Mouse (Mus musculus) right cerebral cortex, adult 2 months (tissue): ENCODE data around the gene Pnmal2.
"Not testable (repeated sequence)": the region's sequence is repeated elsewhere in the genome, so short reads cannot be mapped to it uniquely, and the experiment has no call there.

Experiments used
- DNase-seq, 2 experiments: peaks; one replicate each; pipeline ENCODE4 v3.0.0; 2021 to 2022; ENCODE audit warnings: low spot score in 2 of 2

The Pnmal2 gene

GRCm38 (mm10) chr7:16944808-16945315 lies 380 bp downstream of the Pnmal2 start:
- peak in 1 of 2 experiments; percentile 33 for DNase-seq

GRCm38 (mm10) chr7:16945419-16945818 lies 937 bp downstream of the Pnmal2 start:
- no peak for DNase-seq

GRCm38 (mm10) chr7:16946441-16947348 lies 2.2 kb downstream of the Pnmal2 start:
- DNase-seq: no peak

GRCm38 (mm10) chr7:16947349-16947895 lies 2.9 kb downstream of the Pnmal2 start:
- DNase-seq: peak in 1 of 2 experiments; percentile 58

- DNase-seq: no peak
These were observed 3.5 kb downstream of the Pnmal2 start for GRCm38 (mm10) chr7:16947959-16948361.

GRCm38 (mm10) chr7:16948923-16949458 lies 4.5 kb downstream of the Pnmal2 start:
- no peak for DNase-seq

- peak; percentile 89 to 92 for DNase-seq
These were observed 5.7 kb downstream of the Pnmal2 start for GRCm38 (mm10) chr7:16949908-16950841.

- DNase-seq: peak; percentile 83 to 88
These were observed 6.6 kb downstream of the Pnmal2 start for GRCm38 (mm10) chr7:16950861-16951635.

GRCm38 (mm10) chr7:16953776-16954175 lies 9.3 kb downstream of the Pnmal2 start:
- DNase-seq: not testable (repeated sequence)

- no peak for DNase-seq
These were observed 11.2 kb downstream of the Pnmal2 start for GRCm38 (mm10) chr7:16955712-16956111.

GRCm38 (mm10) chr7:16956410-16957265 lies 12.2 kb downstream of the Pnmal2 start:
- DNase-seq: peak; percentile 67 to 79

GRCm38 (mm10) chr7:16959539-16960187 lies 15.2 kb downstream of the Pnmal2 start, which contains the start of gene Pnmal1:
TSS of gene Pnmal1 (plus strand) at chr7:16959679.
- peak; percentile 95 to 97 for DNase-seq

- no peak for DNase-seq
These were observed 17.2 kb downstream of the Pnmal2 start for GRCm38 (mm10) chr7:16961678-16962077.

- no peak for DNase-seq
These were observed 23.9 kb downstream of the Pnmal2 start for GRCm38 (mm10) chr7:16968414-16968813.

GRCm38 (mm10) chr7:16971160-16971559 lies 26.7 kb downstream of the Pnmal2 start:
- DNase-seq: no peak

- DNase-seq: no peak
These were observed 29.5 kb downstream of the Pnmal2 start for GRCm38 (mm10) chr7:16974018-16974417.

GRCm38 (mm10) chr7:16976298-16976697 lies 31.8 kb downstream of the Pnmal2 start:
- DNase-seq: no peak

GRCm38 (mm10) chr7:16978173-16978572 lies 33.7 kb downstream of the Pnmal2 start:
- DNase-seq: no peak

GRCm38 (mm10) chr7:16978593-16978992 lies 34.1 kb downstream of the Pnmal2 start:
- no peak for DNase-seq
